Mouse (Mus musculus) kidney, postnatal 14 days (tissue): ENCODE results near the gene Tmtc1.

Experiments used
- DNase-seq: peaks from one replicate; pipeline ENCODE4 v3.0.0; 2022; ENCODE audit warnings: mixed read lengths

The Tmtc1 gene

GRCm38 (mm10) chr6:148367094-148367539 is 77.1 kb downstream of the Tmtc1 start:
- DNase-seq: no peak

GRCm38 (mm10) chr6:148366629-148367028 is 77.6 kb downstream of the Tmtc1 start:
- no peak for DNase-seq

- DNase-seq: peak; percentile 43
Observed at GRCm38 (mm10) chr6:148363162-148363561, 81.0 kb downstream of the Tmtc1 start.

GRCm38 (mm10) chr6:148362475-148362874 is 81.7 kb downstream of the Tmtc1 start:
- DNase-seq: peak; percentile 17

GRCm38 (mm10) chr6:148359348-148359905 is 84.8 kb downstream of the Tmtc1 start:
- DNase-seq: no peak

- no peak for DNase-seq
Observed at GRCm38 (mm10) chr6:148358580-148359246, 85.5 kb downstream of the Tmtc1 start.

- DNase-seq: no peak
Observed at GRCm38 (mm10) chr6:148356141-148356540, 88.0 kb downstream of the Tmtc1 start.

GRCm38 (mm10) chr6:148354509-148355474 is 89.4 kb downstream of the Tmtc1 start:
- peak; percentile 65 for DNase-seq

GRCm38 (mm10) chr6:148354151-148354508 is 90.1 kb downstream of the Tmtc1 start:
- DNase-seq: no peak

- DNase-seq: no peak
Observed at GRCm38 (mm10) chr6:148345001-148345400, 99.2 kb downstream of the Tmtc1 start.

GRCm38 (mm10) chr6:148342191-148342590 is 102.0 kb downstream of the Tmtc1 start:
- no peak for DNase-seq

- DNase-seq: no peak
Observed at GRCm38 (mm10) chr6:148341765-148342164, 102.4 kb downstream of the Tmtc1 start.

- DNase-seq: no peak
Observed at GRCm38 (mm10) chr6:148338326-148338957, 105.7 kb downstream of the Tmtc1 start.

GRCm38 (mm10) chr6:148336290-148336955 is 107.8 kb downstream of the Tmtc1 start:
- no peak for DNase-seq

- DNase-seq: no peak
Observed at GRCm38 (mm10) chr6:148331916-148332315, 112.3 kb downstream of the Tmtc1 start.

- no peak for DNase-seq
Observed at GRCm38 (mm10) chr6:148329976-148330375, 114.2 kb downstream of the Tmtc1 start.

- no peak for DNase-seq
Observed at GRCm38 (mm10) chr6:148328928-148329327, 115.3 kb downstream of the Tmtc1 start.

GRCm38 (mm10) chr6:148328130-148328529 is 116.1 kb downstream of the Tmtc1 start:
- no peak for DNase-seq

- no peak for DNase-seq
Observed at GRCm38 (mm10) chr6:148318736-148319135, 125.5 kb downstream of the Tmtc1 start.

GRCm38 (mm10) chr6:148315571-148316080 is 128.6 kb downstream of the Tmtc1 start:
- no peak for DNase-seq

GRCm38 (mm10) chr6:148315106-148315505 is 129.1 kb downstream of the Tmtc1 start:
- DNase-seq: no peak

GRCm38 (mm10) chr6:148310981-148311380 is 133.2 kb downstream of the Tmtc1 start:
- no peak for DNase-seq
